Mouse (Mus musculus): ENCODE results near the gene Slc7a6. TPM values are rescaled to one million over a fixed set of nuclear protein-coding genes. Genes with fewer than 3 reads are reported as not detected.

The Slc7a6 gene
- polyA plus RNA-seq, 1 experiment from 2014 or later: 35.7 TPM

DNA sequence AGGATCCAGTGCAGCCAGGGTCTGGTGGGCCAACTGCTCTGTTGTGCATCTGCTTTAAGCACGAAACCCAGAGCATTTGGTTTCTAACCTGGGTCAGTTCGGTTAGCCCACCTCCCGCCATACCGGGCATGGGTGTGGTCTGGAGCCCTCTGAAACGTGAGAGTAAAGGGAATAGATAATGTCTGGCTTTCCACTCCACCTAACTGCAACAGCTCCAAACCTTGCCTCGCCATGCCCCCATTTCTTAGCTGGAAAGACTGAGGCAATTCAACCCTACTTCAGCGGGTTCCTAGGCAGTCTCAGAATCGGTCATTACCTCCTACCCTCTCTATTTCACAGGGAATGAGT lies 18.0 kb upstream of the Slc7a6 start:
- Histone ChIP-seq H3K9me3 (ENCODE audit: control insufficient read depth, low read length) (no peaks in the 10 kb centered on the region), H3K27ac (ENCODE audit: low read depth, low read length) (peak overlapping the region; percentile 61; the same call in 1 of the 2 replicates), H3K4me3 (ENCODE audit: low read length) (peak overlapping the region; percentile 78), H3K4me1 (ENCODE audit: control insufficient read depth, insufficient read depth, low read depth, low read length) (peaks cover 7% of the 10 kb centered on the region), H3K27me3 (replicated peaks; ENCODE audit: control insufficient read depth, insufficient read depth, low read length) (no peaks in the 10 kb centered on the region), H3K4me2 (ENCODE audit: low read length) (peak overlapping the region; percentile 72), H3K9ac (ENCODE audit: low read depth, low read length) (peak overlapping the region; percentile 87), H3K36me3 (ENCODE audit: control insufficient read depth, insufficient read depth, low read length) (no peaks in the 10 kb centered on the region)
- ATAC-seq: no peak
- whole genome bisulfite sequencing: 21% methylated on average over 8 of the region's 8 CpGs

DNA sequence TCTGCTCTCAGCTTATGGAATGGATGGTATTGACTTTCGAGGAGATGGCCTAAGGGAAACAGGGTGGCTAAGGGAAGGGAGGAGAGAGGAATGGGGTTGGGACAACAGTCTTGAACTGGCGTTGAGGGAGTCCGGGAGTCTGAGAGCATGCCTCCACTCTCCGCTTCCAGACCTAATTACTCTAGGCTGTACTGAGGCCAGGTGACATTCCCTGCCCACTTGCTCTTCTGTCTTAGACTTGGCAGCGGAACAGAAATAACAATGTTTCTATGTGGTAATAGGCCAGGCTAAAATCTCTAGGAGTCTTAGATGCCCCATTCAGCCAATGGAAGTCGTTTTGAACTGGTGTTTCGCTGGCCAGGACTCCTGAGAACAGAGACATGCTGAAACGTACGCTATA lies 17.6 kb upstream of the Slc7a6 start:
- peak overlapping the region; percentile 72 for H3K4me2 ChIP-seq (ENCODE audit: low read length)
- ATAC-seq: no peak
- peak overlapping the region; percentile 78 for H3K4me3 ChIP-seq (ENCODE audit: low read length)
- no peak overlapping the region for H3K27ac ChIP-seq (ENCODE audit: low read depth, low read length)
- no peaks in the 10 kb centered on the region for H3K36me3 ChIP-seq (ENCODE audit: control insufficient read depth, insufficient read depth, low read length)
- H3K27me3 ChIP-seq (replicated peaks; ENCODE audit: control insufficient read depth, insufficient read depth, low read length): no peaks in the 10 kb centered on the region
- 73% methylated on average over 9 of the region's 9 CpGs for WGBS
- peak overlapping the region; percentile 87 for H3K9ac ChIP-seq (ENCODE audit: low read depth, low read length)
- H3K4me1 ChIP-seq (ENCODE audit: control insufficient read depth, insufficient read depth, low read depth, low read length): peaks cover 7% of the 10 kb centered on the region
- H3K9me3 ChIP-seq (ENCODE audit: control insufficient read depth, low read length): no peaks in the 10 kb centered on the region

DNA sequence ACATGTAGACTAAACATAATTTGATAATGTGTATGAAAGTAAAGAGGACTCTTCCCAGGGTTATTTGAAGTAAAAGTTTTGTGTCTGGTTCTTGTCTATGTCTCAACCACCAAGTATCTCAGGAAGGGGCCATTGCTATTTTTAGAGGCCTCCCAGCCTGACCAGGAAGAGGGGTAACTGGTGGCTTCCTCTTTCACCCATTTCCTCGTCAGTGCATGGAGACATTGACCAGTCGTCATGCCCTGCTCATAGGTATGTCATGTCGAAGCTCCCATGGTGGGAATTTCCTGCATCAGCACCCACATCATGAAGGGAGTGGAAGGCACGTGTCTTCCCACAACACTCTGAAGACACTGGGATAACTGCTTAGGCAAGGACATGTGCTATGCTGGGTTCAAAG lies 15.8 kb upstream of the Slc7a6 start:
- H3K4me2 ChIP-seq (ENCODE audit: low read length): no peak overlapping the region
- WGBS: 85% methylated on average over 4 of the region's 4 CpGs
- no peaks in the 10 kb centered on the region for H3K9me3 ChIP-seq (ENCODE audit: control insufficient read depth, low read length)
- no peak overlapping the region for H3K4me3 ChIP-seq (ENCODE audit: low read length)
- no peaks in the 10 kb centered on the region for H3K36me3 ChIP-seq (ENCODE audit: control insufficient read depth, insufficient read depth, low read length)
- H3K27ac ChIP-seq (ENCODE audit: low read depth, low read length): no peak overlapping the region
- H3K9ac ChIP-seq (ENCODE audit: low read depth, low read length): no peak overlapping the region
- ATAC-seq: no peak
- H3K4me1 ChIP-seq (ENCODE audit: control insufficient read depth, insufficient read depth, low read depth, low read length): peaks cover 7% of the 10 kb centered on the region
- no peaks in the 10 kb centered on the region for H3K27me3 ChIP-seq (replicated peaks; ENCODE audit: control insufficient read depth, insufficient read depth, low read length)

DNA sequence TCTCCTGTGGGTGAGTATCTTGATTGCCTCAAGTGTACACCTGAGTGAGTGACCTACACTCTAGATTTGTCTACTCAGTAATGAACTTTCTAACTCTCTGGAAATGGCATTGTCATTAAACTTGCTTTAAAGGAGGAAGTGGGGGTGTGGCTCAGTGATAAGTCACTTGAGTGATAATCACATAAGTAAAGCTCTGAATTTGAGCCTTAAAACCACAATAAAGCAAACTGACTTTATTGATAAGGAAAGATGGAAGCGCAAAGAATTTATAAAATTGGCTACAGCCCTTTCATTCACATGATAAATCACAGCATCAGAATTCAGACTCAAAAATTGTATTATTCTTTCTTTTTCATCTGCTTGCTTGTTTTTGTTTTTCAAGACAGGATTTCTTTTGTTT lies 11.2 kb upstream of the Slc7a6 start:
- H3K4me3 ChIP-seq (ENCODE audit: low read length): no peak overlapping the region
- no peak for ATAC-seq
- H3K4me2 ChIP-seq (ENCODE audit: low read length): no peak overlapping the region
- H3K27ac ChIP-seq (ENCODE audit: low read depth, low read length): no peak overlapping the region
- H3K9me3 ChIP-seq (ENCODE audit: control insufficient read depth, low read length): no peaks in the 10 kb centered on the region
- no peaks in the 10 kb centered on the region for H3K27me3 ChIP-seq (replicated peaks; ENCODE audit: control insufficient read depth, insufficient read depth, low read length)
- H3K4me1 ChIP-seq (ENCODE audit: control insufficient read depth, insufficient read depth, low read depth, low read length): no peaks in the 10 kb centered on the region
- WGBS: 97% methylated on average over 1 of the region's 1 CpGs
- no peak overlapping the region for H3K9ac ChIP-seq (ENCODE audit: low read depth, low read length)
- peaks cover 14% of the 10 kb centered on the region for H3K36me3 ChIP-seq (ENCODE audit: control insufficient read depth, insufficient read depth, low read length)

DNA sequence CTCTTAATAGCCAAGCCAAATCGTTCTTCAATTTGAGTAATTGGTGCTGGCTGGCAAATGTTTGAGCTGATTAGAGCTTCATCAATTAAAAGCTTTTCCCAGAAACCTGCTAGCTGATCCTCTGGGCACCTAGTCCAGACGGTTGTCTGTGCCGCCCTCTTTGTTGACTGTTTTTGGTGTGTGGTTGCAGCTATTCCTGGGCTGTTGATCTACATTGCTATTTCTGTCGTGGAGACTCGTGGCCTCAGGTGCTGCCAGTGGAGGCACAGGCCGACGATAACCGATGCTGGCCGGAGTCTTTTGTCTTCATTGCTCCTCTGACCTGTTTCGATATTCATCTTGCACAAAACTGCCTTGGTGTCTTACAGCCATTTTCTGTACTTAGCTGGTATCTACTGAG lies 10.3 kb upstream of the Slc7a6 start:
- no peak overlapping the region for H3K4me2 ChIP-seq (ENCODE audit: low read length)
- H3K27ac ChIP-seq (ENCODE audit: low read depth, low read length): no peak overlapping the region
- no peaks in the 10 kb centered on the region for H3K4me1 ChIP-seq (ENCODE audit: control insufficient read depth, insufficient read depth, low read depth, low read length)
- 89% methylated on average over 10 of the region's 10 CpGs for WGBS
- no peaks in the 10 kb centered on the region for H3K27me3 ChIP-seq (replicated peaks; ENCODE audit: control insufficient read depth, insufficient read depth, low read length)
- H3K36me3 ChIP-seq (ENCODE audit: control insufficient read depth, insufficient read depth, low read length): peaks cover 18% of the 10 kb centered on the region
- no peaks in the 10 kb centered on the region for H3K9me3 ChIP-seq (ENCODE audit: control insufficient read depth, low read length)
- H3K4me3 ChIP-seq (ENCODE audit: low read length): no peak overlapping the region
- no peak for ATAC-seq
- no peak overlapping the region for H3K9ac ChIP-seq (ENCODE audit: low read depth, low read length)

DNA sequence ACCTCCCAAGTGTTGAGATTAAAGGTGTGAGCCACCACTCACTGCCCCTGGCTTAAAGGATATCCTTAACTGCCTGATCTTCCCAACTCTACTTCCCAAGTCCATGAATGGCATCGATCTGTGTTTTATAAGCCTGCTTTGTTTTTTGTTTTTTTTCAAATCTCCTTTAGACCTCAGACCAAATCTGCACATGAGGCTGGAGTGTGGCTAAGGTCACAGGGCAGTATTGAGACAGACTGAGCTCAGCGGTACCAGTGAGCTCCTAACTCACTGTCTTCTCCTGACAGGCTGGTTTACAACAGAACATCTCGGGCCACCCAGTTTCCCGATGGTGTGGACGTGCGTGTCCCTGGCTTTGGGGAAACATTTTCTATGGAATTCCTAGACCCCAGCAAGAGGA lies 8.8 kb upstream of the Slc7a6 start:
- no peak overlapping the region for H3K4me2 ChIP-seq (ENCODE audit: low read length)
- H3K9ac ChIP-seq (ENCODE audit: low read depth, low read length): no peak overlapping the region
- H3K4me1 ChIP-seq (ENCODE audit: control insufficient read depth, insufficient read depth, low read depth, low read length): no peaks in the 10 kb centered on the region
- no peak for ATAC-seq
- 90% methylated on average over 6 of the region's 6 CpGs for WGBS
- no peaks in the 10 kb centered on the region for H3K27me3 ChIP-seq (replicated peaks; ENCODE audit: control insufficient read depth, insufficient read depth, low read length)
- H3K4me3 ChIP-seq (ENCODE audit: low read length): no peak overlapping the region
- no peak overlapping the region for H3K27ac ChIP-seq (ENCODE audit: low read depth, low read length)
- H3K9me3 ChIP-seq (ENCODE audit: control insufficient read depth, low read length): no peaks in the 10 kb centered on the region
- peaks cover 25% of the 10 kb centered on the region for H3K36me3 ChIP-seq (ENCODE audit: control insufficient read depth, insufficient read depth, low read length)

DNA sequence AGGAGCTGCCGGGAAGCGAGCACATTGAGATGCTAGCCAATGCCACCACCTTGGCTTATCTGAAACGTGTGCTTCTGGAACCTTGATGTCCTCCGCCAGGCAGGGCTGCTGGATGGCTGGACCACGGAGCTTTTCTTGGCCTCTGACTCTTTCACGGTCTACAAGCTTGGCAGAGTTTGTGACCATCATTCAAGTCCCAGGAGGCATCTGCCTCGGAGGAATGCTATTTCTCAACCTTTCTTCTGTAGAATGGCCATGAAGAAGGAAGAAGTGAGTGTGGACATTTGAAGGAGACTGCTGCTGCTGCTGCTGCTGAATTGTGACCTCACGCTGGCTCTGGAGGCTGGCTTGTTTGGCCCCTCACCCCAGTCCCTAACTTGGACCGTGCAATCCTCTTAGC lies 5.4 kb upstream of the Slc7a6 start:
- no peak for ATAC-seq
- 92% methylated on average over 9 of the region's 9 CpGs for WGBS
- Histone ChIP-seq H3K27me3 (replicated peaks; ENCODE audit: control insufficient read depth, insufficient read depth, low read length) (no peaks in the 10 kb centered on the region), H3K36me3 (ENCODE audit: control insufficient read depth, insufficient read depth, low read length) (peaks cover 25% of the 10 kb centered on the region), H3K4me2 (ENCODE audit: low read length) (no peak overlapping the region), H3K4me1 (ENCODE audit: control insufficient read depth, insufficient read depth, low read depth, low read length) (peaks cover 5% of the 10 kb centered on the region; the same call in 1 of the 2 replicates), H3K27ac (ENCODE audit: low read depth, low read length) (no peak overlapping the region), H3K4me3 (ENCODE audit: low read length) (no peak overlapping the region), H3K9me3 (ENCODE audit: control insufficient read depth, low read length) (no peaks in the 10 kb centered on the region), H3K9ac (ENCODE audit: low read depth, low read length) (no peak overlapping the region)

DNA sequence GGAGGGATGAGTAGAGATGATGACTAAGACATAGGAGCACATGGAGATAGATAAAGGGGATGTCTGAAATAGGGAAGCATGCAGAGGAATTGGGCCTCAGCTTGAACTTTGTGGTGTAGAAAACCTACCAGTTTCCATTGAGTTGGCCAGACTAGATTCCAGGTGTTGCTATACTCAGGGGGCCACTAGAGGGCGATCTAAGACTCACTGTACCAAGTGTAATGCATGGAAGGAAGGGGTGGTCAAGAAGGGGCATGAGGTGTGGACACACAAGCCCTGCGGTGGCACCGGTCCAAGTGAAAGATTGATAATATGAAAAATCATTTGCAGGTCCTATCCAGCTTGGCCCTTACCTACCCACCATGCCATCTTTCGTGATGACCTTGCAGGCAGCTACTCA lies 3.2 kb upstream of the Slc7a6 start:
- 48% methylated on average over 4 of the region's 4 CpGs for WGBS
- H3K27me3 ChIP-seq (replicated peaks; ENCODE audit: control insufficient read depth, insufficient read depth, low read length): no peaks in the 10 kb centered on the region
- no peak overlapping the region for H3K4me2 ChIP-seq (ENCODE audit: low read length)
- H3K4me3 ChIP-seq (ENCODE audit: low read length): no peak overlapping the region
- no peak for ATAC-seq
- H3K4me1 ChIP-seq (ENCODE audit: control insufficient read depth, insufficient read depth, low read depth, low read length): peaks cover 15% of the 10 kb centered on the region
- no peak overlapping the region for H3K9ac ChIP-seq (ENCODE audit: low read depth, low read length)
- peaks cover 25% of the 10 kb centered on the region for H3K36me3 ChIP-seq (ENCODE audit: control insufficient read depth, insufficient read depth, low read length)
- H3K27ac ChIP-seq (ENCODE audit: low read depth, low read length): no peak overlapping the region
- no peaks in the 10 kb centered on the region for H3K9me3 ChIP-seq (ENCODE audit: control insufficient read depth, low read length)

DNA sequence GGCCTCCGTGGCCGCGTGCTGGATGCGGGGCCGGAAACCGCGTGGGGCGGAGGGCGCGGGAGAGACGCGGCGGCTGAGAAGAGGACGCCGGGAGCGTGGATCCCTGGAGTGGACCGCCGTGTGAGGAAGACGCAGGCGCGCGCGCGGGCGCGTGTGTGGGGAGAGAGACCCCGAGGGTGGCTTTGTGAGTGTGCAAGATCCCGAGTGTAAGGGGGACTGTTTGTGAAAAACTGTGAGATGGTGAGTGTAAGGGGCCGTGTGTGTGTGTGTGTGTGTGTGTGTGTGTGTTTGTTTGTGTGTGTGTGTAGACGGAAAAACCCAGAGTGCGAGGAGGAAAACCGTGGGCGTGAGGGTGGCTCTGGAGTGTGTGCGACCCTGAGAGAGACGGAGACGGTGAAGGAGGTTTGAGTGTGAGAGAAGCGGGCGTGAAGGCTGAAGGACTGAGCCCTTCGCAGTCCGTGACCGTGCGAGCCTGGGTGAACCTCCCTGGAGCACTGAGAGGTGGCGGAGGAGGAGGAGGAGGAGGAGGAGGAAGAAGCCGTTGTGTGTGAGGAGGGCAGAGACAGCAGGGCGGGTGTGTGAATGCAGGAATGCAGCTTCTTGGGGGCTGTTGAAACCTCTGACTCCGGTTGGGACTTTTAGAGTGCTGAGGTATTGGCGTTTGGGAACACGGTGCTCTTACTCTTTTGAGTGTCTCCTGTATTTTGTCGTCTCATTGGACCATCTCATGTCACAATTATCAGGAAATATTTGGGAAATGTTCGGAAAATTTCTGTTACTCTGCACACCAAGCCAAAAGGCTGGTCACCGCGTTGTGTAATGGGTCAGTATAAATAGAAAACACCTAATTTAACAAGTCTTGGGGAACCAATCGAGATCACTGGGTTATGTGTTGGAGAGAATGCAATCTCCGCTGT lies 618 bp downstream of the Slc7a6 start:
- Histone ChIP-seq H3K27me3 (replicated peaks; ENCODE audit: control insufficient read depth, insufficient read depth, low read length) (no peaks in the 10 kb centered on the region), H3K36me3 (ENCODE audit: control insufficient read depth, insufficient read depth, low read length) (no peaks in the 10 kb centered on the region), H3K4me1 (ENCODE audit: control insufficient read depth, insufficient read depth, low read depth, low read length) (peaks cover 15% of the 10 kb centered on the region), H3K4me3 (ENCODE audit: low read length) (peak overlapping the region; percentile 87), H3K9ac (ENCODE audit: low read depth, low read length) (peak overlapping the region; percentile 91), H3K4me2 (ENCODE audit: low read length) (peak overlapping the region; percentile 98), H3K27ac (ENCODE audit: low read depth, low read length) (peak overlapping the region; percentile 90), H3K9me3 (ENCODE audit: control insufficient read depth, low read length) (no peaks in the 10 kb centered on the region)
- WGBS: 2% methylated on average over 53 of the region's 54 CpGs
- peak; percentile 88 for ATAC-seq

Data from hindbrain, embryonic 16.5 days (tissue).